Mouse (Mus musculus) MEL (cell line): Measurements from ENCODE around the gene Rab7b. TPM values are rescaled to one million over a fixed set of nuclear protein-coding genes. Genes with fewer than 3 reads are reported as not detected.

ENCODE experiments used
- DNase-seq: peaks from one replicate; pipeline ENCODE4 v3.0.0; 2011; ENCODE audit warnings: low read depth, low spot score
- H3K27ac ChIP-seq: 2 replicates; pipeline ENCODE4 v1.5.1; 2012; ENCODE audit warnings: low read depth, mild to moderate bottlenecking, control low read depth, low read length, moderate library complexity; ENCODE audit not compliant: control insufficient read depth
- H3K27me3 ChIP-seq, 2 experiments: fragments of 150-350 bp in 1 of 2; sonication (generic) in 1 of 2; 2 replicates each; pipeline ENCODE4 v1.6.1; 2012; ENCODE audit warnings: low read length in 2 of 2, mild to moderate bottlenecking in 2 of 2, improper control_type of control experiment in 1 of 2, moderate library complexity in 1 of 2; ENCODE audit not compliant: insufficient read depth in 2 of 2, control insufficient read depth in 1 of 2
- H3K36me3 ChIP-seq, 2 experiments: 2 replicates each; pipeline ENCODE4 v1.6.1; 2012 to 2014; ENCODE audit warnings: low read length in 2 of 2, improper control_type of control experiment in 1 of 2, inconsistent platforms in 1 of 2, mild to moderate bottlenecking in 1 of 2; ENCODE audit not compliant: insufficient read depth in 2 of 2, control insufficient read depth in 1 of 2
- H3K4me1 ChIP-seq, 2 experiments: fragments of 150-350 bp in 1 of 2; sonication (generic) in 1 of 2; 2 replicates each; pipeline ENCODE4 v1.6.1; 2012; ENCODE audit warnings: low read length in 2 of 2, improper control_type of control experiment in 1 of 2, mild to moderate bottlenecking in 1 of 2; ENCODE audit not compliant: insufficient read depth in 2 of 2, control insufficient read depth in 1 of 2
- H3K4me3 ChIP-seq, 2 experiments: fragments of 150-350 bp in 1 of 2; sonication (generic) in 1 of 2; 2 replicates each; pipeline ENCODE4 v1.5.1; 2012; ENCODE audit warnings: low read depth in 2 of 2, low read length in 2 of 2, mild to moderate bottlenecking in 2 of 2, moderate library complexity in 2 of 2, control low read depth in 1 of 2, improper control_type of control experiment in 1 of 2; ENCODE audit not compliant: control insufficient read depth in 1 of 2, insufficient read depth in 1 of 2
- H3K79me2 ChIP-seq: 2 replicates; pipeline ENCODE4 v1.6.1; 2012; ENCODE audit warnings: mild to moderate bottlenecking, low read length, moderate library complexity; ENCODE audit not compliant: control insufficient read depth, poor library complexity, insufficient read depth
- H3K9ac ChIP-seq: 2 replicates; pipeline ENCODE4 v1.6.1; 2012; ENCODE audit warnings: low read depth, mild to moderate bottlenecking, control low read depth, low read length, moderate library complexity; ENCODE audit not compliant: control insufficient read depth, poor library complexity, severe bottlenecking
- H3K9me3 ChIP-seq: fragments of 150-350 bp; sonication (generic); replicated peaks from 2 replicates; pipeline ENCODE4 v1.6.1; 2012; ENCODE audit warnings: mild to moderate bottlenecking, low read length, improper control_type of control experiment, moderate library complexity; ENCODE audit not compliant: insufficient read depth
- CTCF ChIP-seq, 3 experiments: IDR thresholded peaks in 2 of 3; conservative IDR thresholded peaks in 1 of 3; 2 replicates each; pipeline ENCODE4 v1.5.1; 2011 to 2012; ENCODE audit warnings: low read length in 3 of 3, low read depth in 2 of 3, mild to moderate bottlenecking in 2 of 3, improper control_type of control experiment in 1 of 3, inconsistent platforms in 1 of 3, mixed read lengths in 1 of 3, moderate library complexity in 1 of 3; ENCODE audit not compliant: control insufficient read depth in 1 of 3, insufficient read depth in 1 of 3, poor library complexity in 1 of 3, severe bottlenecking in 1 of 3
- ELF1 ChIP-seq: IDR thresholded peaks from 2 replicates; pipeline ENCODE4 v1.6.1; 2014; ENCODE audit warnings: low read depth, mild to moderate bottlenecking, inconsistent platforms, low read length, improper control_type of control experiment, moderate library complexity
- EP300 ChIP-seq, 2 experiments: IDR thresholded peaks; 2 replicates each; pipeline ENCODE4 v1.6.1; 2011; ENCODE audit warnings: improper control_type of control experiment in 2 of 2, low read length in 2 of 2, low read depth in 1 of 2, mild to moderate bottlenecking in 1 of 2
- GATA1 ChIP-seq: IDR thresholded peaks from 2 replicates; pipeline ENCODE4 v1.6.1; 2011; ENCODE audit warnings: low read depth, low read length, improper control_type of control experiment
- HCFC1 ChIP-seq: IDR thresholded peaks from 2 replicates; pipeline ENCODE4 v1.6.1; 2012; ENCODE audit warnings: low read depth, mild to moderate bottlenecking, inconsistent platforms, low read length, improper control_type of control experiment, moderate library complexity
- JUND ChIP-seq: IDR thresholded peaks from 2 replicates; pipeline ENCODE4 v1.6.1; 2011; ENCODE audit warnings: low read depth, mild to moderate bottlenecking, improper control_type of control experiment, low read length
- MAZ ChIP-seq: IDR thresholded peaks from 2 replicates; pipeline ENCODE4 v1.6.1; 2012; ENCODE audit warnings: low read depth, mild to moderate bottlenecking, inconsistent platforms, low read length, improper control_type of control experiment
- MEF2A ChIP-seq: IDR thresholded peaks from 2 replicates; pipeline ENCODE4 v1.6.1; 2014; ENCODE audit warnings: low read depth, mild to moderate bottlenecking, inconsistent platforms, low read length, improper control_type of control experiment; ENCODE audit not compliant: poor library complexity, insufficient replicate concordance, severe bottlenecking; ENCODE audit errors: extremely low read depth
- POLR2A ChIP-seq, 2 experiments: IDR thresholded peaks; 2 replicates each; pipeline ENCODE4 v1.6.1; 2011 to 2012; ENCODE audit warnings: low read length in 2 of 2, mild to moderate bottlenecking in 2 of 2, control low read depth in 1 of 2, improper control_type of control experiment in 1 of 2, low read depth in 1 of 2, moderate library complexity in 1 of 2; ENCODE audit not compliant: control insufficient read depth in 1 of 2, insufficient read depth in 1 of 2, poor library complexity in 1 of 2
- RAD21 ChIP-seq: IDR thresholded peaks from 2 replicates; pipeline ENCODE4 v1.6.1; 2011; ENCODE audit warnings: mild to moderate bottlenecking, low read depth, low read length, improper control_type of control experiment
- RCOR1 ChIP-seq: IDR thresholded peaks from 2 replicates; pipeline ENCODE4 v1.6.1; 2012; ENCODE audit warnings: low read depth, mild to moderate bottlenecking, inconsistent platforms, low read length, improper control_type of control experiment
- SMC3 ChIP-seq: IDR thresholded peaks from 2 replicates; pipeline ENCODE4 v1.6.1; 2011; ENCODE audit warnings: low read depth, low read length, improper control_type of control experiment
- USF1 ChIP-seq: IDR thresholded peaks from 2 replicates; pipeline ENCODE4 v1.6.1; 2014; ENCODE audit warnings: low read depth, mild to moderate bottlenecking, inconsistent platforms, low read length, improper control_type of control experiment, moderate library complexity
- USF2 ChIP-seq, 2 experiments: IDR thresholded peaks; 2 replicates each; pipeline ENCODE4 v1.6.1; 2011 to 2012; ENCODE audit warnings: improper control_type of control experiment in 2 of 2, low read length in 2 of 2, borderline replicate concordance in 1 of 2, inconsistent platforms in 1 of 2, low read depth in 1 of 2, mild to moderate bottlenecking in 1 of 2; ENCODE audit not compliant: insufficient read depth in 1 of 2
- ZNF384 ChIP-seq: IDR thresholded peaks from 2 replicates; pipeline ENCODE4 v1.6.1; 2012; ENCODE audit warnings: low read depth, mild to moderate bottlenecking, inconsistent platforms, low read length, improper control_type of control experiment
- polyA plus RNA-seq, 2 experiments: library from polyadenylated mRNA; stranded (reverse) in 1 of 2; unstranded in 1 of 2; fragments of >175 nt in 1 of 2; fragments of >200 nt in 1 of 2; gene quantifications; 2 replicates each; pipeline versions ENCODE4 v1.2.1 to v1.2.4; 2012; ENCODE audit warnings: low replicate concordance in 2 of 2, low read depth in 1 of 2; ENCODE audit not compliant: insufficient read length in 2 of 2, insufficient read depth in 1 of 2, missing spikeins in 1 of 2
- total RNA-seq: library from RNA; depleted of rRNA; stranded (reverse); fragments of 300-350 nt; gene quantifications from 2 replicates; pipeline ENCODE4 v1.2.3, GENCODE M21; 2012

Rab7b gene
- total and polyA plus RNA-seq, 3 experiments = 0.21 to 0.23 TPM; not detected in 1

GRCm38 (mm10) chr1:131712386-131712785 is 23.9 kb downstream of the Rab7b start (continued):
- TF ChIP-seq JUND = no peak
- no peak for TF ChIP-seq RCOR1
- no peak for TF ChIP-seq USF1
- TF ChIP-seq ZNF384 = peak; percentile 9; the same call in 1 of the 2 replicates
- TF ChIP-seq GATA1 = no peak
- TF ChIP-seq EP300 (IDR thresholded peaks at IDR 0.05; ENCODE audit: low read depth in 1 of 2, low read length in 2 of 2) = no peak
- no peak for TF ChIP-seq MAZ
- no peak for TF ChIP-seq ELF1
- TF ChIP-seq MEF2A = no peak
- TF ChIP-seq, all 39 proteins: peak for 5

- Histone ChIP-seq H3K4me1 (no peaks in the 10 kb centered on the region), H3K36me3 (no peaks in the 10 kb centered on the region), H3K9me3 (no peaks in the 10 kb centered on the region), H3K27me3 (peaks cover 3 to 4% of the 10 kb centered on the region in 2 experiments), H3K79me2 (no peaks in the 10 kb centered on the region), H3K4me3 (no peak overlapping the region), H3K9ac (no peak overlapping the region), H3K27ac (no peak overlapping the region)
- TF ChIP-seq CTCF (IDR thresholded peaks at IDR 0.05 in 2 of 3, conservative IDR thresholded peaks at IDR 0.05 in 1 of 3; ENCODE audit: control insufficient read depth in 1 of 3, insufficient read depth in 1 of 3, low read depth in 2 of 3, low read length in 3 of 3, poor library complexity in 1 of 3, severe bottlenecking in 1 of 3) = peak in 2 of 3 experiments; percentile 27 to 36; a peak in 3 of 6 replicates
- TF ChIP-seq SMC3 = 0 out of 2 replicates have a peak, but pooled peaks have one; percentile 12
- TF ChIP-seq HCFC1 = no peak
- TF ChIP-seq POLR2A (IDR thresholded peaks at IDR 0.05; ENCODE audit: control insufficient read depth in 1 of 2, insufficient read depth in 1 of 2, low read depth in 1 of 2, low read length in 2 of 2, poor library complexity in 1 of 2) = no peak
- no peak for TF ChIP-seq RAD21
- no peak for TF ChIP-seq ELF1
- TF ChIP-seq USF2 (IDR thresholded peaks at IDR 0.05; ENCODE audit: borderline replicate concordance in 1 of 2, insufficient read depth in 1 of 2, low read depth in 1 of 2, low read length in 2 of 2) = no peak
- TF ChIP-seq JUND = no peak
- DNase-seq = peak; percentile 24
Measured at GRCm38 (mm10) chr1:131714388-131715337, 26.2 kb downstream of the Rab7b start.
